ENCODE assay signal across 27 mouse cellular contexts in the genomic region with DNA sequence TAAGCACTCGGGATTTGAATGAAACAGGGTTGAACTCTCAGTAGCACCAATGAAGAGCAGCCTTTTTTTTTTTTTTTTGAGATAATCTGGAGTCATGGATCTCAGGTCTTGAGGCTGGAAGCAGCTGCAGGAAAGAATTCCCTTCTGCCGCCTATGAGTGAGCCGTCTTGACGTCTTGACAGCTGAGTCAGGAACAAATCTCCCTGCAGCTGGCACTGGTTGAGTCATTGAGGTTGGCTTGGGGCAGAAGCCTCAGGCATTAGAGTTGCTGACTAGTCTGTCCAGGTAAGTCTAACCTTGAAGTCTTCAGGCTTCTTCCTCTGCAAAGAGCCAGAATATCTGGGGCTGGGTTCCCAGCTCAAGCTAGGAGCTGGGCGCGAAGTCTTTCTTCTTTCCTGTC. TPM values are rescaled to one million over a fixed set of nuclear protein-coding genes. Genes with fewer than 3 reads are reported as not detected.
DNase-seq lines count a peak whose midpoint lies in the region; ATAC-seq and TF ChIP-seq lines count a peak whose summit lies in the region.
"Had no signal": no experiment of that assay in that cellular context is flagged by ENCODE, and none has a peak within 500 bp of the region (broad histone marks: within the 10 kb centered on the region; RNA-seq: fewer than 3 reads in every experiment).

No protein-coding gene starts in this region.

- no peak for ATAC-seq in midbrain, embryonic 11.5 days (ENCODE audit: low FRiP score)
- ATAC-seq in midbrain, embryonic 13.5 days, result no peak
- ATAC-seq in inflammation-experienced regulatory T-cells, adult 6 months, result peak; percentile 31
- no peak for ATAC-seq in lung, postnatal 0 days
- ATAC-seq: forebrain, embryonic 14.5 days; midbrain, embryonic 15.5 days had no signal

- no peaks in the 10 kb centered on the region for H3K27me3 ChIP-seq in heart, embryonic 10.5 days (ENCODE audit: insufficient read depth, poor library complexity, severe bottlenecking)
- no peaks in the 10 kb centered on the region for H3K27me3 ChIP-seq in midbrain, embryonic 11.5 days (ENCODE audit: control insufficient read depth, insufficient read depth, low read length)
- no peaks in the 10 kb centered on the region; the same call in 1 of the 2 replicates for H3K27me3 ChIP-seq in midbrain, embryonic 13.5 days
- no peaks in the 10 kb centered on the region for H3K27me3 ChIP-seq in C2C12 (ENCODE audit: control insufficient read depth, insufficient read depth, insufficient read length)
- H3K27me3 ChIP-seq in lung, postnatal 0 days (replicated peaks; ENCODE audit: insufficient read depth, low read length), result no peaks in the 10 kb centered on the region
- H3K27me3 ChIP-seq: embryonic facial prominence, embryonic 13.5 days; midbrain, embryonic 15.5 days; neural tube, embryonic 13.5 days; stomach, embryonic 15.5 days had no signal

- H3K4me2 ChIP-seq in midbrain, embryonic 11.5 days, result no peak overlapping the region
- no peak overlapping the region for H3K4me2 ChIP-seq in midbrain, embryonic 13.5 days (replicated peaks)
- no peak overlapping the region for H3K4me2 ChIP-seq in lung, postnatal 0 days (replicated peaks; ENCODE audit: low read depth, low read length)
- H3K4me2 ChIP-seq: embryonic facial prominence, embryonic 13.5 days; hindbrain, embryonic 13.5 days; liver, embryonic 13.5 days; lung, embryonic 14.5 days; midbrain, embryonic 15.5 days; neural tube, embryonic 13.5 days; stomach, embryonic 15.5 days had no signal

- peak; percentile 24 for DNase-seq in heart, embryonic 10.5 days (ENCODE audit: low spot score)
- DNase-seq in heart, adult 9 months (ENCODE audit: low spot score in 2 of 2), result no peak
- peak; percentile 8 for DNase-seq in midbrain, embryonic 11.5 days (ENCODE audit: low spot score, missing footprints)
- DNase-seq in lung, adult 18-20 months, result no peak
- DNase-seq in lung, postnatal 0 days (ENCODE audit: low spot score), result no peak
- DNase-seq: adrenal gland, postnatal 14 days; cerebellum, adult 8-10 months; cerebellum, postnatal 36 days; embryo, embryonic 11 days; gastrocnemius, postnatal 10 days; liver, embryonic 13.5 days; lung, embryonic 14.5 days; lung, postnatal 36 days; right cerebral cortex, postnatal 4 days had no signal

- no peak for TF ChIP-seq CTCF in C2C12 (IDR thresholded peaks at IDR 0.05; ENCODE audit: control insufficient read depth, insufficient read depth, insufficient read length)
- no peak for TF ChIP-seq CTCF in lung, postnatal 0 days (IDR thresholded peaks at IDR 0.05)

- no peak overlapping the region for H3ac ChIP-seq in C2C12 (ENCODE audit: control insufficient read depth, insufficient read length, low read depth)

- H3K79me3 ChIP-seq in C2C12 (ENCODE audit: low read depth), result peaks cover 16% of the 10 kb centered on the region

- no peak for TF ChIP-seq EP300 in lung, postnatal 0 days (IDR thresholded peaks at IDR 0.05)

- peaks cover 12% of the 10 kb centered on the region for H3K4me1 ChIP-seq in heart, embryonic 10.5 days
- peaks cover 10% of the 10 kb centered on the region; the same call in 1 of the 2 replicates for H3K4me1 ChIP-seq in midbrain, embryonic 11.5 days (ENCODE audit: control insufficient read depth, insufficient read depth, low read length)
- H3K4me1 ChIP-seq in midbrain, embryonic 13.5 days (replicated peaks), result peaks cover 16% of the 10 kb centered on the region
- H3K4me1 ChIP-seq in lung, postnatal 0 days (ENCODE audit: insufficient read depth, low read depth, low read length), result 0 out of 2 replicates have a peak, but pooled peaks cover 11% of the 10 kb centered on the region

- peaks cover 26% of the 10 kb centered on the region for H3K79me2 ChIP-seq in C2C12 (ENCODE audit: control insufficient read depth, insufficient read depth)

- H3K27ac ChIP-seq in heart, embryonic 10.5 days, result no peak overlapping the region
- H3K27ac ChIP-seq in midbrain, embryonic 11.5 days (ENCODE audit: low read depth, low read length), result no peak overlapping the region
- H3K27ac ChIP-seq in midbrain, embryonic 13.5 days, result no peak overlapping the region
- H3K27ac ChIP-seq in lung, postnatal 0 days (ENCODE audit: low read length), result no peak overlapping the region
- H3K27ac ChIP-seq: embryonic facial prominence, embryonic 13.5 days; hindbrain, embryonic 13.5 days; liver, embryonic 13.5 days; midbrain, embryonic 15.5 days; neural tube, embryonic 13.5 days; stomach, embryonic 15.5 days had no signal

- peaks cover 8% of the 10 kb centered on the region for H3K36me3 ChIP-seq in heart, embryonic 10.5 days
- peaks cover 3% of the 10 kb centered on the region; the same call in 1 of the 2 replicates for H3K36me3 ChIP-seq in midbrain, embryonic 11.5 days (ENCODE audit: control insufficient read depth, insufficient read depth, low read length)
- no peaks in the 10 kb centered on the region for H3K36me3 ChIP-seq in midbrain, embryonic 13.5 days
- peaks cover 6% of the 10 kb centered on the region for H3K36me3 ChIP-seq in C2C12 (ENCODE audit: control insufficient read depth, insufficient read depth)
- H3K36me3 ChIP-seq in lung, postnatal 0 days (ENCODE audit: insufficient read depth, low read length), result 0 out of 2 replicates have a peak, but pooled peaks cover 4% of the 10 kb centered on the region
- H3K36me3 ChIP-seq: hindbrain, embryonic 13.5 days; midbrain, embryonic 15.5 days had no signal

- no peak overlapping the region for H3K4me3 ChIP-seq in heart, embryonic 10.5 days
- no peak overlapping the region for H3K4me3 ChIP-seq in midbrain, embryonic 11.5 days (ENCODE audit: low read depth, low read length)
- H3K4me3 ChIP-seq in midbrain, embryonic 13.5 days (replicated peaks), result no peak overlapping the region
- H3K4me3 ChIP-seq in C2C12 (ENCODE audit: insufficient read depth, poor library complexity, severe bottlenecking), result no peak overlapping the region
- H3K4me3 ChIP-seq in lung, postnatal 0 days (ENCODE audit: low read depth, low read length), result no peak overlapping the region
- H3K4me3 ChIP-seq: embryonic facial prominence, embryonic 13.5 days; erythroblast, embryonic 14.5 days; hindbrain, embryonic 13.5 days; liver, embryonic 13.5 days; megakaryocyte, embryonic 14.5 days; midbrain, embryonic 15.5 days; neural tube, embryonic 13.5 days; stomach, embryonic 15.5 days had no signal

- H3K9ac ChIP-seq in midbrain, embryonic 11.5 days (ENCODE audit: low read length), result no peak overlapping the region
- no peak overlapping the region for H3K9ac ChIP-seq in midbrain, embryonic 13.5 days (replicated peaks)
- H3K9ac ChIP-seq in lung, postnatal 0 days (replicated peaks; ENCODE audit: low read depth), result no peak overlapping the region
- H3K9ac ChIP-seq: embryonic facial prominence, embryonic 13.5 days; hindbrain, embryonic 13.5 days; liver, embryonic 13.5 days; lung, embryonic 14.5 days; midbrain, embryonic 15.5 days; neural tube, embryonic 13.5 days; stomach, embryonic 15.5 days had no signal

- H3K9me3 ChIP-seq in heart, embryonic 10.5 days, result no peaks in the 10 kb centered on the region
- H3K9me3 ChIP-seq in midbrain, embryonic 11.5 days (ENCODE audit: control insufficient read depth, low read length), result no peaks in the 10 kb centered on the region
- no peaks in the 10 kb centered on the region for H3K9me3 ChIP-seq in midbrain, embryonic 13.5 days
- no peaks in the 10 kb centered on the region for H3K9me3 ChIP-seq in lung, postnatal 0 days (ENCODE audit: low read length)
- H3K9me3 ChIP-seq: embryonic facial prominence, embryonic 13.5 days; hindbrain, embryonic 13.5 days; liver, embryonic 13.5 days; megakaryocyte, embryonic 14.5 days; midbrain, embryonic 15.5 days; neural tube, embryonic 13.5 days; stomach, embryonic 15.5 days had no signal

- 71% methylated on average over 6 of the region's 6 CpGs for WGBS in heart, embryonic 10.5 days
- 86% methylated on average over 6 of the region's 6 CpGs for WGBS in midbrain, embryonic 11.5 days
- 78% methylated on average over 6 of the region's 6 CpGs for WGBS in midbrain, embryonic 13.5 days
- 63% methylated on average over 6 of the region's 6 CpGs for WGBS in lung, postnatal 0 days

TF ChIP-seq in C2C12, 6 proteins besides CTCF, POLR2A, EP300 and RAD21:
- TF ChIP-seq MYOD1 (IDR thresholded peaks at IDR 0.05; ENCODE audit: control insufficient read depth, insufficient read length, low read depth) (peak; percentile 87), MAX (IDR thresholded peaks at IDR 0.05) (no peak)

RNA-seq across cellular contexts. Expression of gene Syde1, which starts 2.4 kb away (rescaled TPM):
- 12.2 and 13.3 TPM in 2 replicates for polyA plus RNA-seq in heart, embryonic 10.5 days (2016; fragmentation: Nextera tagmentation; extraction: Ambion mirVana)
- polyA plus RNA-seq in midbrain, embryonic 11.5 days (2014; fragmentation: Nextera tagmentation; extraction: Ambion mirVana), result 9.3 and 9.4 TPM in 2 replicates
- polyA plus RNA-seq in midbrain, embryonic 13.5 days (2015; fragmentation: Nextera tagmentation; extraction: Ambion mirVana), result 4.1 and 4.9 TPM in 2 replicates
- 37.2 TPM for polyA plus RNA-seq in C2C12 (2012; fragmentation: generic; extraction: Trizol)
- under 1 TPM in 2 of 3 experiments, not detected in 1; 0.60 to 0.83 TPM for polyA plus RNA-seq in inflammation-experienced regulatory T-cells, adult 6 months (2017; shearing (Covaris generic))
- 16.1 and 17.4 TPM in 2 replicates for polyA plus RNA-seq in lung, postnatal 0 days (2015; fragmentation: Nextera tagmentation; extraction: Ambion mirVana)

RNA-seq across cellular contexts. Expression of gene Ilvbl, which starts 20.0 kb away (rescaled TPM):
- polyA plus RNA-seq in heart, embryonic 10.5 days (2016; fragmentation: Nextera tagmentation; extraction: Ambion mirVana), result 41.3 and 43.1 TPM in 2 replicates
- polyA plus RNA-seq in midbrain, embryonic 11.5 days (2014; fragmentation: Nextera tagmentation; extraction: Ambion mirVana), result 27.1 and 27.5 TPM in 2 replicates
- 49.6 and 50.0 TPM in 2 replicates for polyA plus RNA-seq in midbrain, embryonic 13.5 days (2015; fragmentation: Nextera tagmentation; extraction: Ambion mirVana)
- polyA plus RNA-seq in C2C12 (2012; fragmentation: generic; extraction: Trizol), result 23.7 TPM
- 10 to 100 TPM; 52.8 to 69.0 (median 58.9) TPM for polyA plus RNA-seq in inflammation-experienced regulatory T-cells, adult 6 months (2017; shearing (Covaris generic))
- polyA plus RNA-seq in lung, postnatal 0 days (2015; fragmentation: Nextera tagmentation; extraction: Ambion mirVana), result 38.1 and 45.0 TPM in 2 replicates

RNA-seq across cellular contexts. Expression of gene Olfr1357, which starts 23.7 kb away (rescaled TPM):
- not detected in 2 replicates for polyA plus RNA-seq in heart, embryonic 10.5 days (2016; fragmentation: Nextera tagmentation; extraction: Ambion mirVana)
- polyA plus RNA-seq in midbrain, embryonic 11.5 days (2014; fragmentation: Nextera tagmentation; extraction: Ambion mirVana), result not detected in 2 replicates
- polyA plus RNA-seq in midbrain, embryonic 13.5 days (2015; fragmentation: Nextera tagmentation; extraction: Ambion mirVana), result not detected in 2 replicates
- not detected for polyA plus RNA-seq in C2C12 (2012; fragmentation: generic; extraction: Trizol)
- not detected for polyA plus RNA-seq in inflammation-experienced regulatory T-cells, adult 6 months (2017; shearing (Covaris generic))
- not detected in 2 replicates for polyA plus RNA-seq in lung, postnatal 0 days (2015; fragmentation: Nextera tagmentation; extraction: Ambion mirVana)
- polyA plus RNA-seq: embryonic facial prominence, embryonic 13.5 days; erythroblast, embryonic 14.5 days; forebrain, embryonic 14.5 days; heart, embryonic 14.5 days; hindbrain, embryonic 13.5 days; limb, embryonic 14.5 days; liver, embryonic 13.5 days; lung, embryonic 14.5 days; midbrain, embryonic 15.5 days; neural tube, embryonic 13.5 days; stomach, embryonic 15.5 days had no signal

Comparison
In these comparisons a context has a peak if more than half of its experiments do, and no peak if none do; other contexts are left out.
1. DNase-seq: peak in heart, embryonic 10.5 days (single experiment) and midbrain, embryonic 11.5 days (single experiment); none in heart, adult 9 months (0 of 2), lung, adult 18-20 months (0 of 2) and lung, postnatal 0 days (single experiment).